Mouse (Mus musculus) brain, embryonic 14.5 days (tissue): ENCODE results near the gene Gm20422.

Experiments used
- CTCF ChIP-seq: fragments of 200-500 bp; IDR thresholded peaks from 2 replicates; pipeline ENCODE4 v1.5.1; 2012; ENCODE audit warnings: inconsistent platforms, mild to moderate bottlenecking, moderate library complexity, borderline replicate concordance; ENCODE audit not compliant: insufficient read depth, insufficient read length; ENCODE audit errors: extremely low read depth
- POLR2A ChIP-seq: fragments of 200-500 bp; IDR thresholded peaks from 2 replicates; pipeline ENCODE4 v1.6.1; 2012; ENCODE audit warnings: mild to moderate bottlenecking, inconsistent platforms, borderline replicate concordance; ENCODE audit not compliant: poor library complexity, insufficient read depth, insufficient read length, severe bottlenecking; ENCODE audit errors: extremely low read depth

GRCm38 (mm10) chr8:69799946-69800345 lies 25.3 kb upstream of the Gm20422 start:
- TF ChIP-seq CTCF (no peak), POLR2A (no peak)
